Mouse (Mus musculus): ENCODE data around the gene Cenpc1.

DNA sequence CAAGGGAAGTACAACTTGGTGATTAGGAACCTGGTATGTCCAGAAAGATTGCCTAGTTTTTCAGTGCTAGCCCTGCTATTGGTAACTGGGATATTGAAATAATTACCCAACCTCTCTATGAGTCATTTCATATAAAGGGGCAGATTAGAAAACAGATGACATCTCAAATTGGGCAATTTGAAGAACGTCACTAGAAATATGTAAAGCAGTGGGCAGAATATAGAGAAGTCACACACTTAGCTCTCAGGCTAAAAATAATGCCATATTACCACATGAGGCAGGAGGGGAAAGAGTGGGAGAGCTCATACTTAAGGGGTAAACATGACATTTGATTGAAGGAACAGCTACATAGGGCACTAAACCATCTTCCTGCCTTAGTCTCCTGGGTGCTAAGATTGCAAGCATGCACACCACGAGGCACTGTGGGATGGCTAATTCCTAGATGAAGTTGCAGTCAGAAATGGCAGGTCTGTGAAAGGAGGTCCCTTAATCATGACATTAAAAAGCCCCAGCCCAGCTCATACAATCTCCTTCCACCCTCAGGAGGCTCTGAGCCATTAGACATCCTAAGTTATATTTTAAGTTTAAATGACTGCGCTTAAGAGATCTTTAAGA is 13.4 kb upstream of the Cenpc1 start:
- TF ChIP-seq CTCF (IDR thresholded peaks at IDR 0.05; ENCODE audit: low read depth) = no peak
- TF ChIP-seq EP300 (optimal IDR thresholded peaks at IDR 0.05) = no peak
